Mouse (Mus musculus): ENCODE results near the gene Npsr1. TPM values are rescaled to one million over a fixed set of nuclear protein-coding genes. Genes with fewer than 3 reads are reported as not detected.

The Npsr1 gene
- total RNA-seq, 2 experiments from 2014 or later = 0.84 to 1.6 TPM

DNA sequence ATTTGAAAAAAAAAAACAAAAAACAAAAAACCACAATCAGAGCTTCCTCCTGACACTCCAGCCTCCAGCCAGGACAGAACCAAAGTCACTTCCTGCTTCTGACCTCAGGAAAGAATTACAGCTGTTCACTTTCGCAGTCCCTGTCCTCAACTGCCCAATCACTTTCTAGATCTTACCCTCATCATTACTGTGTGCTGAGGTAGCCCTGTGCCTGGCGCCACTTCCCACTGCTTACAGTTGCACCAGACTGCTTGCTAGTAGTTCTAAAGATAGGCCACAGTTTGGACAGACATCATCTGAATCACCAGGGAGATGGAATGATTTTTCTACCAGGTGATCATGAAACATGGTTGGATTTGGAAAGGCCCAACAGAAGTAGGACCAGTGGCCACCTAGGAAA is 251.7 kb downstream of the Npsr1 start:
- no peak overlapping the region for H3K4me3 ChIP-seq
- no peak for DNase-seq (ENCODE audit: low spot score in 2 of 2)
- TF ChIP-seq CTCF (conservative IDR thresholded peaks at IDR 0.05) = no peak

DNA sequence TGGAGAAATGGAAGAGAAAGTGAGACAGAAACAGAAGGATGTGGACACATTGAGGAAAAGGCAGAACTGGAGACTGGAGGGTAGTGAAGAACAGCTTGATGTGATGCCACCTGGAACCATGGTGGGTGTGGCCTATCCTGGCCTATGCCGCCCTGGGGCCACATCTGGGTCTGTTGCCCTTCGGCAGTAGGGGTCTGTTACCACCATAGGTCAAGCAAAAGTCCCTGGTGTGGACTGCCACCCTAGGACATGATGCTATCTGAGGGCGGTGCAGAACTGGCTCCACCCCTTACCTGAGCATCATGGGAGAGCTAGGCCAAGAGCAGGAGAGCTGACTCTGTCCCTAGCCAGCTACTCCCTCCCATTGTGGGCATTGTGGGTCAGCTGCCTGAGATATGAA is 253.6 kb downstream of the Npsr1 start:
- Histone ChIP-seq H3K27ac (no peak overlapping the region), H3K4me3 (no peak overlapping the region)
- TF ChIP-seq CTCF (conservative IDR thresholded peaks at IDR 0.05) = no peak
- DNase-seq (ENCODE audit: low spot score in 2 of 2) = no peak

More for the DNA sequence above, 251.7 kb downstream of the Npsr1 start:
- H3K27ac ChIP-seq = no peak overlapping the region
